Mouse (Mus musculus): ENCODE results near the gene Lrch4. TPM values are rescaled to one million over a fixed set of nuclear protein-coding genes. Genes with fewer than 3 reads are reported as not detected.

Gene Lrch4
- 42.6 and 42.9 TPM in 2 replicates for polyA plus RNA-seq (2015; fragmentation: Nextera tagmentation; extraction: Ambion mirVana)

- no peaks in the 10 kb centered on the region for H3K9me3 ChIP-seq (replicated peaks; ENCODE audit: low read length)
- no peaks in the 10 kb centered on the region for H3K27me3 ChIP-seq (ENCODE audit: insufficient read depth, low read length)
- H3K4me2 ChIP-seq (ENCODE audit: low read length) = peak within 1 kb of the TSS; percentile 72
- H3K4me3 ChIP-seq (replicated peaks; ENCODE audit: low read depth, low read length) = peak within 1 kb of the TSS; percentile 74
- DNase-seq (ENCODE audit: low spot score) (peak; percentile 100), ATAC-seq (replicated peaks; ENCODE audit: low FRiP score, low read depth) (peak; percentile 95)
- H3K9ac ChIP-seq (ENCODE audit: low read depth, low read length) = peak within 1 kb of the TSS; percentile 78
- WGBS = under 1% methylated on average over 44 of the region's 46 CpGs
- peak; percentile 39 for TF ChIP-seq CTCF (IDR thresholded peaks at IDR 0.05; ENCODE audit: low read depth)
- peak within 1 kb of the TSS; percentile 96 for H3K27ac ChIP-seq
- peaks cover 23% of the 10 kb centered on the region; the same call in 1 of the 2 replicates for H3K4me1 ChIP-seq (replicated peaks; ENCODE audit: insufficient read depth, low read length)
- H3K36me3 ChIP-seq (ENCODE audit: insufficient read depth, low read length) = peaks cover 5% of the 10 kb centered on the region; the same call in 1 of the 2 replicates
These were observed at the start of gene Lrch4, which contains the start of the genes Fbxo24 and Gm20605 for GRCm38 (mm10) chr5:137628498-137629305. Gene Lrch4, plus strand, starts transcription at chr5:137629121. Gene Fbxo24, minus strand, starts transcription at chr5:137629002. Gene Gm20605, plus strand, starts transcription at chr5:137629175.

GRCm38 (mm10) chr5:137580246-137580645 is 48.7 kb upstream of the Lrch4 start:
- no peaks in the 10 kb centered on the region for H3K9me3 ChIP-seq (replicated peaks; ENCODE audit: low read length)
- 81% methylated on average over 6 of the region's 6 CpGs for WGBS
- ATAC-seq (replicated peaks; ENCODE audit: low FRiP score, low read depth) = no peak

GRCm38 (mm10) chr5:137582702-137583101 is 46.2 kb upstream of the Lrch4 start:
- no peak for DNase-seq (ENCODE audit: low spot score)
- H3K4me2 ChIP-seq (ENCODE audit: low read length) = no peak overlapping the region

More at GRCm38 (mm10) chr5:137580246-137580645, 48.7 kb upstream of the Lrch4 start:
- Histone ChIP-seq H3K27me3 (ENCODE audit: insufficient read depth, low read length) (peaks cover 8% of the 10 kb centered on the region; the same call in 1 of the 2 replicates), H3K9ac (ENCODE audit: low read depth, low read length) (no peak overlapping the region), H3K4me2 (ENCODE audit: low read length) (no peak overlapping the region), H3K4me1 (replicated peaks; ENCODE audit: insufficient read depth, low read length) (no peaks in the 10 kb centered on the region), H3K27ac (no peak overlapping the region), H3K4me3 (replicated peaks; ENCODE audit: low read depth, low read length) (no peak overlapping the region), H3K36me3 (ENCODE audit: insufficient read depth, low read length) (no peaks in the 10 kb centered on the region)
- no peak for DNase-seq (ENCODE audit: low spot score)
- no peak for TF ChIP-seq CTCF (IDR thresholded peaks at IDR 0.05; ENCODE audit: low read depth)

GRCm38 (mm10) chr5:137583670-137584169 is 45.2 kb upstream of the Lrch4 start:
- peaks cover 8% of the 10 kb centered on the region; the same call in 1 of the 2 replicates for H3K27me3 ChIP-seq (ENCODE audit: insufficient read depth, low read length)
- no peaks in the 10 kb centered on the region for H3K4me1 ChIP-seq (replicated peaks; ENCODE audit: insufficient read depth, low read length)
- ATAC-seq (replicated peaks; ENCODE audit: low FRiP score, low read depth) = peak; percentile 30; the same call in 1 of the 2 replicates
- WGBS = 14% methylated on average over 27 of the region's 27 CpGs
- no peak for TF ChIP-seq CTCF (IDR thresholded peaks at IDR 0.05; ENCODE audit: low read depth)
- no peak overlapping the region for H3K27ac ChIP-seq
- peak overlapping the region; percentile 20; the same call in 1 of the 2 replicates for H3K4me3 ChIP-seq (replicated peaks; ENCODE audit: low read depth, low read length)
- H3K4me2 ChIP-seq (ENCODE audit: low read length) = peak overlapping the region; percentile 56
- DNase-seq (ENCODE audit: low spot score) = peak; percentile 52
- 0 out of 2 replicates have a peak overlapping the region, but pooled peaks have one; percentile 14 for H3K9ac ChIP-seq (ENCODE audit: low read depth, low read length)
- H3K36me3 ChIP-seq (ENCODE audit: insufficient read depth, low read length) = no peaks in the 10 kb centered on the region
- H3K9me3 ChIP-seq (replicated peaks; ENCODE audit: low read length) = no peaks in the 10 kb centered on the region

More at GRCm38 (mm10) chr5:137582702-137583101, 46.2 kb upstream of the Lrch4 start:
- no peak overlapping the region for H3K9ac ChIP-seq (ENCODE audit: low read depth, low read length)
- WGBS = 31% methylated on average over 8 of the region's 8 CpGs
- no peaks in the 10 kb centered on the region for H3K9me3 ChIP-seq (replicated peaks; ENCODE audit: low read length)
- H3K27me3 ChIP-seq (ENCODE audit: insufficient read depth, low read length) = peaks cover 8% of the 10 kb centered on the region; the same call in 1 of the 2 replicates
- no peaks in the 10 kb centered on the region for H3K36me3 ChIP-seq (ENCODE audit: insufficient read depth, low read length)
- ATAC-seq (replicated peaks; ENCODE audit: low FRiP score, low read depth) = no peak
- H3K4me3 ChIP-seq (replicated peaks; ENCODE audit: low read depth, low read length) = no peak overlapping the region
- no peak overlapping the region for H3K27ac ChIP-seq
- H3K4me1 ChIP-seq (replicated peaks; ENCODE audit: insufficient read depth, low read length) = no peaks in the 10 kb centered on the region
- no peak for TF ChIP-seq CTCF (IDR thresholded peaks at IDR 0.05; ENCODE audit: low read depth)

- H3K4me2 ChIP-seq (ENCODE audit: low read length) = no peak overlapping the region
- H3K36me3 ChIP-seq (ENCODE audit: insufficient read depth, low read length) = no peaks in the 10 kb centered on the region
- 34% methylated on average over 8 of the region's 8 CpGs for WGBS
- H3K4me1 ChIP-seq (replicated peaks; ENCODE audit: insufficient read depth, low read length) = no peaks in the 10 kb centered on the region
- H3K4me3 ChIP-seq (replicated peaks; ENCODE audit: low read depth, low read length) = no peak overlapping the region
- no peaks in the 10 kb centered on the region for H3K9me3 ChIP-seq (replicated peaks; ENCODE audit: low read length)
- H3K27me3 ChIP-seq (ENCODE audit: insufficient read depth, low read length) = peaks cover 8% of the 10 kb centered on the region; the same call in 1 of the 2 replicates
- no peak overlapping the region for H3K9ac ChIP-seq (ENCODE audit: low read depth, low read length)
- no peak for ATAC-seq (replicated peaks; ENCODE audit: low FRiP score, low read depth)
- H3K27ac ChIP-seq = no peak overlapping the region
- DNase-seq (ENCODE audit: low spot score) = peak; percentile 85
- TF ChIP-seq CTCF (IDR thresholded peaks at IDR 0.05; ENCODE audit: low read depth) = peak; percentile 68
These were observed 43.9 kb upstream of the Lrch4 start for GRCm38 (mm10) chr5:137584976-137585375.

- WGBS = 75% methylated on average over 5 of the region's 5 CpGs
- H3K9me3 ChIP-seq (replicated peaks; ENCODE audit: low read length) = no peaks in the 10 kb centered on the region
- H3K4me3 ChIP-seq (replicated peaks; ENCODE audit: low read depth, low read length) = no peak overlapping the region
- no peak overlapping the region for H3K27ac ChIP-seq
- ATAC-seq (replicated peaks; ENCODE audit: low FRiP score, low read depth) (no peak), DNase-seq (ENCODE audit: low spot score) (no peak)
- no peak for TF ChIP-seq CTCF (IDR thresholded peaks at IDR 0.05; ENCODE audit: low read depth)
- no peaks in the 10 kb centered on the region for H3K27me3 ChIP-seq (ENCODE audit: insufficient read depth, low read length)
- H3K4me2 ChIP-seq (ENCODE audit: low read length) = no peak overlapping the region
- H3K9ac ChIP-seq (ENCODE audit: low read depth, low read length) = no peak overlapping the region
- no peaks in the 10 kb centered on the region for H3K4me1 ChIP-seq (replicated peaks; ENCODE audit: insufficient read depth, low read length)
- H3K36me3 ChIP-seq (ENCODE audit: insufficient read depth, low read length) = no peaks in the 10 kb centered on the region
These were observed 38.4 kb upstream of the Lrch4 start for GRCm38 (mm10) chr5:137590507-137590906.
